Mouse (Mus musculus) heart, embryonic 16.5 days (tissue): ENCODE results near the gene Ubtf. TPM values are rescaled to one million over a fixed set of nuclear protein-coding genes. Genes with fewer than 3 reads are reported as not detected.
"Not testable (repeated sequence)": the region's sequence is repeated elsewhere in the genome, so short reads cannot be mapped to it uniquely, and the experiment has no call there.

Source experiments
- ATAC-seq: fragments of 200-750 bp; cut with Nextera tagmentation; replicated peaks from 2 replicates; pipeline ENCODE4 v1.8.0; 2017; ENCODE audit warnings: moderate number of reproducible peaks; ENCODE audit not compliant: insufficient read depth, low FRiP score; ENCODE audit errors: extremely low read depth
- H3K27ac ChIP-seq: fragments of 300-500 bp; sonication (generic); 2 replicates; pipeline ENCODE4 v1.5.1; 2014; ENCODE audit warnings: mild to moderate bottlenecking, low read length, control low read depth, moderate library complexity
- H3K27me3 ChIP-seq: fragments of 300-500 bp; sonication (generic); 2 replicates; pipeline ENCODE4 v1.6.1; 2014; ENCODE audit warnings: low read length, mixed read lengths; ENCODE audit not compliant: control insufficient read depth, insufficient read depth
- H3K36me3 ChIP-seq: fragments of 300-500 bp; sonication (generic); 2 replicates; pipeline ENCODE4 v1.6.1; 2014; ENCODE audit not compliant: control insufficient read depth, insufficient read depth
- H3K4me1 ChIP-seq: fragments of 300-500 bp; sonication (generic); 2 replicates; pipeline ENCODE4 v1.6.1; 2014; ENCODE audit warnings: low read length, mixed read lengths; ENCODE audit not compliant: control insufficient read depth, insufficient read depth
- H3K4me2 ChIP-seq: fragments of 300-500 bp; sonication (generic); 2 replicates; pipeline ENCODE4 v1.6.1; 2014; ENCODE audit warnings: low read depth, mild to moderate bottlenecking, control low read depth, low read length
- H3K4me3 ChIP-seq: fragments of 300-500 bp; sonication (generic); 2 replicates; pipeline ENCODE4 v1.5.1; 2014; ENCODE audit warnings: mild to moderate bottlenecking, control low read depth, low read length
- H3K9ac ChIP-seq: fragments of 300-500 bp; sonication (generic); 2 replicates; pipeline ENCODE4 v1.6.1; 2014; ENCODE audit warnings: low read length, control low read depth
- H3K9me3 ChIP-seq: fragments of 300-500 bp; sonication (generic); replicated peaks from 2 replicates; pipeline ENCODE4 v1.6.1; 2016; ENCODE audit warnings: low read length; ENCODE audit not compliant: control insufficient read depth
- WGBS: fragments of 180-500 bp; shearing (Covaris S2); extraction: QIAGEN DNeasy Blood & Tissue Kit; methylation state at CpG from one replicate; pipeline ENCODE4 v1.1.7; 2014; 5-methylcytosine and 5-hydroxymethylcytosine counted together
- polyA plus RNA-seq: library from polyadenylated mRNA; unstranded; fragments of >200 nt; fragmentation: Nextera tagmentation; extraction: Ambion mirVana; gene quantifications from 2 replicates; pipeline ENCODE4 v1.2.1, GENCODE M21; 2015

Ubtf gene
- 57.8 and 58.9 TPM in 2 replicates for polyA plus RNA-seq

DNA sequence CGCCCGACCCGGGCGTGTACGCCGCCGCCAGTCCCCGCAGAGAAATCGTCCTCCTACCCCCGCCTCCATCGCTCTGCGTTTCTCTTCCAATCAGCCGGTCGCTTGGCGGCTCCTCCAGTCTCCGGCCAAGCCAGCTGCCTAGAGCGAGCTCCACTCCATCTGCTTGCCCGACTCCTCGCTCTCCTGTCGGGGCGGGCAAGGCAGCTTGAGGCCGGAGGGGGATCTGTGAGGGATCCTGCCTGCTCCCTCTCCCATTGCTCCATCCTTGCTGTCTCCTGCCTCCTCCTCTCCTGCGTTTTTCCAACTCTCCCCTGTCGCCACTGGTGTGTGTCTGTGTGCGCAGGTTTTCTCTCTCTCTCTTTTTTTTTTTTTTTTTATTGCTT lies at the start of gene Ubtf:
TSS of gene Ubtf (minus strand) at position 333 of the 383 bp plus-strand sequence.
- WGBS: under 1% methylated on average over 25 of the region's 25 CpGs
- no peak for ATAC-seq
- Histone ChIP-seq H3K9me3 (no peaks in the 10 kb centered on the region), H3K9ac (peak within 1 kb of the TSS; percentile 97), H3K27me3 (no peaks in the 10 kb centered on the region), H3K4me2 (peak within 1 kb of the TSS; percentile 97), H3K4me1 (peaks cover 14% of the 10 kb centered on the region), H3K27ac (peak within 1 kb of the TSS; percentile 99), H3K4me3 (peak within 1 kb of the TSS; percentile 96), H3K36me3 (peaks cover 7% of the 10 kb centered on the region)

- Histone ChIP-seq H3K9ac (no peak overlapping the region), H3K4me2 (no peak overlapping the region), H3K36me3 (no peaks in the 10 kb centered on the region), H3K9me3 (no peaks in the 10 kb centered on the region), H3K27me3 (peaks cover 2% of the 10 kb centered on the region; the same call in 1 of the 2 replicates), H3K4me3 (no peak overlapping the region), H3K27ac (no peak overlapping the region), H3K4me1 (no peaks in the 10 kb centered on the region)
- 67% methylated on average over 4 of the region's 4 CpGs for WGBS
- ATAC-seq: no peak
Observed at GRCm38 (mm10) chr11:102369263-102369662, 49.7 kb upstream of the Ubtf start.

GRCm38 (mm10) chr11:102368347-102368746 lies 48.8 kb upstream of the Ubtf start:
- 77% methylated on average over 5 of the region's 5 CpGs for WGBS
- Histone ChIP-seq H3K4me2 (no peak overlapping the region), H3K27ac (no peak overlapping the region), H3K9me3 (no peaks in the 10 kb centered on the region), H3K36me3 (no peaks in the 10 kb centered on the region), H3K4me3 (no peak overlapping the region), H3K27me3 (peaks cover 2% of the 10 kb centered on the region; the same call in 1 of the 2 replicates), H3K4me1 (no peaks in the 10 kb centered on the region), H3K9ac (no peak overlapping the region)
- ATAC-seq: no peak

DNA sequence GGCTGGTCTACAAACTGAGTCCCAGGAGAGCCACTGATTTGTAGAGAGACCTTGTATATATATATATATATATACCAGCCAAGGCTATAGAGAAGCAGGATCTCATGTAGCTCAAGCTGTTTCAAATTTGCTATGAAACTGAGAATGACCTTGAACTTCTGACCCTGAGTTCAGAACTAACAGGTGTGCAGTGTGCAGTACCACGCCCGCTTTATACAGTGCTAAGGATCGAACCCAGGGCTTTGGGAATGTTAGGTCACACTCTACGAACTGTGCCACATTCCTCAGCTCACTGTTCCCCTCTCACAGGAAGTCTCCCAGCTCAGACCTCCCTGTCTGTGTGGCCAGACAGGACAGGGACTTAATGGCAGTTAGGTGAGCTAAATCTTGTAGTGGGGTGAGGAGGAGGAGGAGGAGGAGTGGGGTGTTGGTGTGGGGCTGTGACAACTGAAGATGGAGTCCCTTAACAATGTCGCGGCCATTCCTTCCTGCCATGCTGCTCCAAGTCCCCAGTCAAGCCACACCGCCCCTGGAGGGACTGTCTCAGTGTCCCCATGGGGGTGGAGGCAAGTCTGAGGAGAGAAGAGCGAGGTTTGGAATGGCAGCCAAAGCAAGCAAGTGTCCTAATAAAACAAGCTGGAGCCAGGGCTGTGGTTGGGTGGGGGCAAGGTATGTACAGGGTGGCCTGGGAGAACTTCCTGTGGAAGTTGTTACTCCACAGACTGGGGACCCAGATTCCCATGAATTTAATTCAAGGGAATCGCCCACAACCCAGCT lies 48.1 kb upstream of the Ubtf start:
- H3K27ac ChIP-seq: no peak overlapping the region
- H3K36me3 ChIP-seq: no peaks in the 10 kb centered on the region
- WGBS: 68% methylated on average over 9 of the region's 9 CpGs
- H3K9me3 ChIP-seq: no peaks in the 10 kb centered on the region
- H3K4me2 ChIP-seq: no peak overlapping the region
- H3K4me1 ChIP-seq: no peaks in the 10 kb centered on the region
- peaks cover 2% of the 10 kb centered on the region; the same call in 1 of the 2 replicates for H3K27me3 ChIP-seq
- no peak for ATAC-seq
- H3K4me3 ChIP-seq: no peak overlapping the region
- no peak overlapping the region for H3K9ac ChIP-seq

DNA sequence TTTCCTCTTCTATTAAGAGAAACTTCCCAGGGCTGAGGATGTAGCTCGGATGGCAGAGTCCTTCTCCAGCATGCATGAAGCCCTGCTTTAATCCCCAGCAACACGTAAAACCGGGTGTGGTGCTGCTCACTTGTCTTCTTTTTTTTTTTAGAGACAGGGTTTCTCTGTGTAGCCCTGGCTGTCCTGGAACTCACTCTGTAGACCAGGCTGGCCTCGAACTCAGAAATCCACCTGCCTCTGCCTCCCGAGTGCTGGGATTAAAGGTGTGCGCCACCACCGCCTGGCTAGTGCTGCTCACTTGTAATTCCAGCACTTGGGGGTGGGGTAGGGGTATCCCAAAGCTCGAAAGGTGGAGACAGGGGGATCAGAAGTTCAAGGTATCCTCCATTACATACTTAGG lies 46.6 kb upstream of the Ubtf start, which contains the start of gene Slc4a1:
TSS of gene Slc4a1 (minus strand) at position 101 of the 400 bp plus-strand sequence.
- not testable (repeated sequence) for H3K4me1 ChIP-seq, H3K9me3 ChIP-seq, H3K36me3 ChIP-seq, ATAC-seq, H3K27me3 ChIP-seq, H3K9ac ChIP-seq, H3K4me2 ChIP-seq, H3K27ac ChIP-seq, H3K4me3 ChIP-seq
- 79% methylated on average over 8 of the region's 8 CpGs for WGBS

GRCm38 (mm10) chr11:102365699-102366098 lies 46.2 kb upstream of the Ubtf start:
- ATAC-seq: no peak
- Histone ChIP-seq H3K9me3 (no peaks in the 10 kb centered on the region), H3K4me2 (no peak overlapping the region), H3K4me1 (no peaks in the 10 kb centered on the region), H3K27ac (no peak overlapping the region), H3K27me3 (peaks cover 2% of the 10 kb centered on the region; the same call in 1 of the 2 replicates), H3K4me3 (no peak overlapping the region), H3K9ac (no peak overlapping the region), H3K36me3 (no peaks in the 10 kb centered on the region)
- 53% methylated on average over 4 of the region's 4 CpGs for WGBS

- no peaks in the 10 kb centered on the region for H3K36me3 ChIP-seq
- ATAC-seq: no peak
- H3K4me2 ChIP-seq: no peak overlapping the region
- H3K4me3 ChIP-seq: no peak overlapping the region
- peaks cover 2% of the 10 kb centered on the region; the same call in 1 of the 2 replicates for H3K27me3 ChIP-seq
- no peak overlapping the region for H3K9ac ChIP-seq
- WGBS: 65% methylated on average over 14 of the region's 14 CpGs
- H3K27ac ChIP-seq: no peak overlapping the region
- no peaks in the 10 kb centered on the region for H3K4me1 ChIP-seq
- no peaks in the 10 kb centered on the region for H3K9me3 ChIP-seq
Observed at GRCm38 (mm10) chr11:102364570-102365371, 45.2 kb upstream of the Ubtf start.

GRCm38 (mm10) chr11:102363623-102364022 lies 44.1 kb upstream of the Ubtf start:
- WGBS: 0% methylated on average over 2 of the region's 2 CpGs
- Histone ChIP-seq H3K4me1 (no peaks in the 10 kb centered on the region), H3K9me3 (no peaks in the 10 kb centered on the region), H3K36me3 (no peaks in the 10 kb centered on the region), H3K4me2 (no peak overlapping the region), H3K27me3 (peaks cover 2% of the 10 kb centered on the region; the same call in 1 of the 2 replicates), H3K9ac (no peak overlapping the region), H3K27ac (no peak overlapping the region), H3K4me3 (no peak overlapping the region)
- ATAC-seq: no peak
